Mouse (Mus musculus): Measurements from ENCODE around the gene Bbx. TPM values are rescaled to one million over a fixed set of nuclear protein-coding genes. Genes with fewer than 3 reads are reported as not detected.
A peak's percentile ranks its signal among the peaks of the same experiment; 100 is the strongest.

Gene Bbx
- polyA plus RNA-seq, 1 experiment from 2014 or later = 27.9 TPM

DNA sequence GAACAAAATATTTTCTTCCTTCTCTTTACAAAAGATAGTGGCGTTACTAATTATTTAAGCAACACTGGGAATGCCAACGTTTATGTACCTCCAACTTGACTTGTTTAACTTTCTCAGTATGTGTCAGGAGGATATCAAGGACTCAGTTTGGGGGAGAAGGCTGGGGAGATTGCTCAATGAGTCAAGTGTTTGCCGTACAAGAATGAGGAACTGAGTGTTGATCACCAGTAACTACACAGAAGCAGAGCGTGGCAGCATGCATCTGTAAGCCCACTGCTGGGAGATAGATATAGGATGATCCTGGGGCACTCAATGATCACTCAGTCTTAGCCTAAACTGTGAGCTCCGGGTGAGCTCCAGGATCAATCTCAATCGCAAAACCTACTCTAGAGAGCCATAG, 12.8 kb upstream of the Bbx start:
- Histone ChIP-seq H3K27ac (ENCODE audit: low read length) (no peak overlapping the region), H3K4me3 (ENCODE audit: low read length) (no peak overlapping the region), H3K4me1 (ENCODE audit: control insufficient read depth, insufficient read depth, low read length) (no peaks in the 10 kb centered on the region), H3K9ac (ENCODE audit: low read length) (no peak overlapping the region), H3K4me2 (ENCODE audit: low read depth, low read length) (no peak overlapping the region), H3K9me3 (replicated peaks; ENCODE audit: control insufficient read depth, low read length) (no peaks in the 10 kb centered on the region), H3K36me3 (ENCODE audit: control insufficient read depth, insufficient read depth) (no peaks in the 10 kb centered on the region), H3K27me3 (ENCODE audit: control insufficient read depth, insufficient read depth, low read length) (no peaks in the 10 kb centered on the region)
- no peak for ATAC-seq (replicated peaks; ENCODE audit: extremely low read depth, insufficient read depth, low FRiP score)
- 77% methylated on average over 6 of the region's 6 CpGs for WGBS

DNA sequence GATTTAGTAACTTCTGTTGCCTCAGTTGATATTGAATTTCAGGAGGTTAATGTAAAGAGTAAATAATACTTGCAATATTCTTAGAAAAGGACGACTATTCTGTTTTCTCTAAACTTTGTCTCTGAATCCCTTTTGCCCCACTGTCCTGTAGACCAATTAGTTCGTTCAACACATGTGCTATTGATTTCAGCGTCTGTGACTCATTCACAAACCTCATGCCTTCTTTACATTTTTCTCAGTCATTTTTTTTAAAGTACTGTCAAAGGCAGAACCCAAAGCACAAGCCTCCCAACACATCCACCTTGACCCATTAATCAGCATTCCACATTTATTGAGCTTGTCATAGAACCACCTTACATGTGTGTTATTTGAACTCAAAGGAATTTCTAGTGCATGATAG, 6.6 kb upstream of the Bbx start:
- Histone ChIP-seq H3K4me2 (ENCODE audit: low read depth, low read length) (no peak overlapping the region), H3K9ac (ENCODE audit: low read length) (no peak overlapping the region), H3K36me3 (ENCODE audit: control insufficient read depth, insufficient read depth) (no peaks in the 10 kb centered on the region), H3K27me3 (ENCODE audit: control insufficient read depth, insufficient read depth, low read length) (no peaks in the 10 kb centered on the region), H3K4me3 (ENCODE audit: low read length) (no peak overlapping the region), H3K4me1 (ENCODE audit: control insufficient read depth, insufficient read depth, low read length) (no peaks in the 10 kb centered on the region), H3K9me3 (replicated peaks; ENCODE audit: control insufficient read depth, low read length) (no peaks in the 10 kb centered on the region), H3K27ac (ENCODE audit: low read length) (no peak overlapping the region)
- ATAC-seq (replicated peaks; ENCODE audit: extremely low read depth, insufficient read depth, low FRiP score) = no peak
- 79% methylated on average over 3 of the region's 3 CpGs for WGBS

DNA sequence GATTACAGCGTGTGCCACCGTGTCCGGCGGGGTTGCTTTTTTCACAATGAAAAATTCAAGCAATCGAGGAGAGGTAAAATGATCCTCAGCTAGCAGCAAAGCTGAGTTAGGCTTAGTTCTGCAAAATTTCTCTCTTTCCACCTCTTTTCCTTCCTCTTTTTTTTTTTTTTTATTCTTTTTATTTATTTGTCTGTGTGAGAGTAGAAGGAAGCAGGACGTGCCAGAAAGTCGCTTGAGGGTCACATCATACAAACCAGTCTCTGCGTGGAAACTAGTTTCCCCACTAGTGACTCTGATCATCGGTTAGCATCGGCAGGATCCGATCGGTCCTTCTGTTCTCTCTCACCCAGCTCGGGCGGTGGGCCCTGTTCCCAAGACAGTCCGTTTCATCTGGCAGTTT, 5.6 kb upstream of the Bbx start:
- no peak for ATAC-seq (replicated peaks; ENCODE audit: extremely low read depth, insufficient read depth, low FRiP score)
- Histone ChIP-seq H3K27ac (ENCODE audit: low read length) (no peak overlapping the region), H3K36me3 (ENCODE audit: control insufficient read depth, insufficient read depth) (no peaks in the 10 kb centered on the region), H3K4me1 (ENCODE audit: control insufficient read depth, insufficient read depth, low read length) (0 out of 2 replicates have a peak, but pooled peaks cover 1% of the 10 kb centered on the region), H3K4me2 (ENCODE audit: low read depth, low read length) (no peak overlapping the region), H3K9ac (ENCODE audit: low read length) (no peak overlapping the region), H3K4me3 (ENCODE audit: low read length) (no peak overlapping the region), H3K27me3 (ENCODE audit: control insufficient read depth, insufficient read depth, low read length) (no peaks in the 10 kb centered on the region), H3K9me3 (replicated peaks; ENCODE audit: control insufficient read depth, low read length) (no peaks in the 10 kb centered on the region)
- 83% methylated on average over 15 of the region's 15 CpGs for WGBS

DNA sequence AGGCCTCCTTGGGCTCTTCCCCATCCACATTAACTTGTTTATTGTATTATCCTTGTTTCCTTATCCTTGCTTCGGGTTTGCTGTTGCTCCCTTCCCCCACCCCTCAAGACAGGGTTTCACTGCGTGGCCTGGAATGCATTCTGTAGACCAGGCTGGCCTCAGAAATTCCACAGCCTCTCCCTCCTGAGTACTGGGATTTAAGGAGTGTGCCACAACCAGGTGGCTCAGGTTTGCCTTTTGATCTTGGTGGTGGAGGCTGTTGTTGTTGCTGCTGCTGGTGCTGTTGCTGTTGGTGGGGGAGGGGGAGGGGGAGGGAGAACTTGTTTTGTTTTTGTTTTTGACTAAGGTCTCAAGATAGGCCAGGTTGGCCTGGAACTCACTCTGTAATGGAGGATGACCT, 5.1 kb upstream of the Bbx start:
- no peak for ATAC-seq (replicated peaks; ENCODE audit: extremely low read depth, insufficient read depth, low FRiP score)
- H3K36me3 ChIP-seq (ENCODE audit: control insufficient read depth, insufficient read depth) = no peaks in the 10 kb centered on the region
- H3K4me3 ChIP-seq (ENCODE audit: low read length) = no peak overlapping the region
- H3K4me2 ChIP-seq (ENCODE audit: low read depth, low read length) = no peak overlapping the region
- WGBS = 39% methylated on average over 2 of the region's 2 CpGs
- H3K4me1 ChIP-seq (ENCODE audit: control insufficient read depth, insufficient read depth, low read length) = 0 out of 2 replicates have a peak, but pooled peaks cover 3% of the 10 kb centered on the region
- no peaks in the 10 kb centered on the region for H3K9me3 ChIP-seq (replicated peaks; ENCODE audit: control insufficient read depth, low read length)
- no peak overlapping the region for H3K9ac ChIP-seq (ENCODE audit: low read length)
- no peak overlapping the region for H3K27ac ChIP-seq (ENCODE audit: low read length)
- no peaks in the 10 kb centered on the region for H3K27me3 ChIP-seq (ENCODE audit: control insufficient read depth, insufficient read depth, low read length)

DNA sequence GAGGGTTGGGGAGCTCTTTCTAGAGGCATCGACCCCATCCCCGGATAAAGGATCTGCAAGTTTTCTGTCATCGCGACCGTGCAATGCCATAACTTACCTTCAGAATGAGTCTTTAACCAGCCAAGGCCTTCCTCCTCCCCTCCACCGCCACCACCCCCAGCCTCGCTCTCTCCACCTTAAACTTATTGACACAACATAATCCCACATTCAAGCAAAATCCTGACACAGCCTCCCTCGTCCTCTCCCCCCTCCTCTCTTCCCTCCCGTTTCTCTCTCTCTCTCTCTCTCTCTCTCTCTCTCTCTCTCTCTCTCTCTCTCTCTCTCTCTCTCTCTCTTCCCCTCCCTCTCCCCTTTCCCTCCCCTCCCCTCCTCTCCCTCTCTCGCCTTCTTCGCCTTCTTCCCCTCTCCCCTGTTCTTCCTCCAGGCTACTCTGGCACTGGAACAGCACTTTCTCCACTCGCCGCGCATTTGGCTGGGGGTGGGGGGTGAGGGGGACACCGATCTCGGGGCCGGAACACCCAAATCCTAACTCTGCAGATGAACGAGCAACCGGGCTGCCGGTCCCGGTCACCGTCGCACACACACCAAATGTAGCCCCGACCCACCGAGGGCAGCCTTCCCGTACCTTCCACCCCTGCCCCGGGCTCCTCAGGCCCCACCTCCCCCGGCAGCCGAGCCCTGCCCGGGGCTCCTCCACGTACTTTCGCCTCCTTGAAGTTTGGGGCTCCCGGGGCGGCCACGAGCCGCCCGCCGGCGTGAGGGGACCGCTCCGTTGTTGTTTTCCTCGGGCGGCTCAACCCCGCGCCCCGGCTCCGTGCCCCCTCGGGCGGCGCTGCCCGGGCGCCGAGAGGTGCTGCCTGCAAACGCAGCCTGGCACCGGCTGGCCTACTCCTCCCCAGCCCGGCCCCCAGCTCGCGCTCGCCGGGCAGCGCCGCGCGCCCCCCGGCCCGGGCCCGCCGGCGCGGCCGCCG, 894 bp downstream of the Bbx start:
- Histone ChIP-seq H3K9me3 (replicated peaks; ENCODE audit: control insufficient read depth, low read length) (no peaks in the 10 kb centered on the region), H3K9ac (ENCODE audit: low read length) (peak overlapping the region; percentile 91), H3K4me2 (ENCODE audit: low read depth, low read length) (peak overlapping the region; percentile 96), H3K27ac (ENCODE audit: low read length) (peak overlapping the region; percentile 97), H3K36me3 (ENCODE audit: control insufficient read depth, insufficient read depth) (no peaks in the 10 kb centered on the region; the same call in 1 of the 2 replicates), H3K27me3 (ENCODE audit: control insufficient read depth, insufficient read depth, low read length) (no peaks in the 10 kb centered on the region), H3K4me1 (ENCODE audit: control insufficient read depth, insufficient read depth, low read length) (peaks cover 5% of the 10 kb centered on the region), H3K4me3 (ENCODE audit: low read length) (peak overlapping the region; percentile 74)
- under 1% methylated on average over 67 of the region's 72 CpGs for WGBS
- ATAC-seq (replicated peaks; ENCODE audit: extremely low read depth, insufficient read depth, low FRiP score) = peak; percentile 75

DNA sequence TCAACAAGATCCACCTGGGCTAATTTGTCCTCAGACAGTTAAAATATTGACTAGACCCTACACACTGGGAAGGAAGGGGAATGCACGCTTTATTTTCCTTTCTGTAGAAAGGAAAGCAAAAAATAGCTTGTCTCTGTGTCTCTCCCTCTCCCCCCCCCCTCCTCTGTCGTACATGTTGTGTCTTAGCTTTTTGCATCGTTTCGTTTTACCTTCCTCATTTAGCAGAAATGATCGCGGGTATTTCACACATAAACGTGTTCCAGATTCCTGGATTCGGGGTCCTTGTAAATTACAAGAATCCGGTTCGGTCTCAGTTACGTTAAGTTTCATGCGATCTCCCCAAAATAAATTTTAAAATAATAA, 1.7 kb downstream of the Bbx start:
- Histone ChIP-seq H3K4me2 (ENCODE audit: low read depth, low read length) (peak overlapping the region; percentile 96), H3K27me3 (ENCODE audit: control insufficient read depth, insufficient read depth, low read length) (no peaks in the 10 kb centered on the region), H3K27ac (ENCODE audit: low read length) (peak overlapping the region; percentile 50), H3K36me3 (ENCODE audit: control insufficient read depth, insufficient read depth) (no peaks in the 10 kb centered on the region; the same call in 1 of the 2 replicates), H3K9me3 (replicated peaks; ENCODE audit: control insufficient read depth, low read length) (no peaks in the 10 kb centered on the region), H3K4me3 (ENCODE audit: low read length) (peak overlapping the region; percentile 74), H3K9ac (ENCODE audit: low read length) (peak overlapping the region; percentile 91), H3K4me1 (ENCODE audit: control insufficient read depth, insufficient read depth, low read length) (peaks cover 5% of the 10 kb centered on the region)
- ATAC-seq (replicated peaks; ENCODE audit: extremely low read depth, insufficient read depth, low FRiP score) = no peak
- WGBS = under 1% methylated on average over 12 of the region's 12 CpGs

DNA sequence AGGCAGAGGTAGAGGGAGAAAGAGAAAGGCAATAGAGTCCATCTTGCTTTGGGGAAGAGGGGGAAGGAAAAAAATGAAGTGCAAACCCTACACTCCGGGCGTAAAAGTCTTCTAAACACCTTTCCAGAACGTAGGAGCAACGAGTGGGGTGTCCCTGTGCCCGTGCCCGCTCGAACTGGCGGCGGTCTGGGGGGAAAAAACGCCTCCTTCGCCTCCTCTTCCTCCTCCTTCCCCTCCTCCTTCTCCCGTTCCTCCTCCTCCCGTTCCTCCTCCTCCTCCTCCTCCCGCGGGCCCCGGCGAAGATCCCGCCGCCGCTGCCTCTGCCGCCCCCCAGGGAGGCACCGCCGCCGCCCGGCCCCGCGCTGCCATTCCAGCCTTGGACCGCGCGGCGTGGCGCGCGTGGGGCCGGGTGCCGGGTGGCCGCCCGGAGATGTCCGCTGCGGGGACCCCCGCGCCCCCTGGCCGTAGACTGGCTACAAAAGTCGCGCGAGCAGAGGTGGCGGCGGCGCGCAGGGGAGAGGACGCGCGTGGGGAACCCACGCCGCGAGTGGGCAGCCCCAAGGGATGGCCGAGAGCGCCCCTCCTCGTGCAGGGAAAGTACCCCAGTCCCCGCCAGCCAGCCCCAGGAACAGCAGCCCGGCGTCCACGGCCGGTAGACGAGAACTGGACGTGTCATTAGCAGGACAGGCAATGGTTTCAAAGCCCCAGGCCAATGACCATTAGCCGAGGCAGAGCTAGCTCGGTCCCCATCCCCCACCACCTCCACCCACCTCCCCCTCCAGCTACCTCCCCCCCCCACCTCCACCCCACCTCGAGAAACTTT, 2.3 kb downstream of the Bbx start:
- under 1% methylated on average over 69 of the region's 69 CpGs for WGBS
- no peaks in the 10 kb centered on the region for H3K9me3 ChIP-seq (replicated peaks; ENCODE audit: control insufficient read depth, low read length)
- H3K4me1 ChIP-seq (ENCODE audit: control insufficient read depth, insufficient read depth, low read length) = peaks cover 5% of the 10 kb centered on the region
- H3K4me2 ChIP-seq (ENCODE audit: low read depth, low read length) = peak overlapping the region; percentile 96
- no peaks in the 10 kb centered on the region for H3K27me3 ChIP-seq (ENCODE audit: control insufficient read depth, insufficient read depth, low read length)
- H3K9ac ChIP-seq (ENCODE audit: low read length) = peak overlapping the region; percentile 91
- H3K27ac ChIP-seq (ENCODE audit: low read length) = peak overlapping the region; percentile 50
- no peak for ATAC-seq (replicated peaks; ENCODE audit: extremely low read depth, insufficient read depth, low FRiP score)
- no peaks in the 10 kb centered on the region; the same call in 1 of the 2 replicates for H3K36me3 ChIP-seq (ENCODE audit: control insufficient read depth, insufficient read depth)
- peak overlapping the region; percentile 74 for H3K4me3 ChIP-seq (ENCODE audit: low read length)

DNA sequence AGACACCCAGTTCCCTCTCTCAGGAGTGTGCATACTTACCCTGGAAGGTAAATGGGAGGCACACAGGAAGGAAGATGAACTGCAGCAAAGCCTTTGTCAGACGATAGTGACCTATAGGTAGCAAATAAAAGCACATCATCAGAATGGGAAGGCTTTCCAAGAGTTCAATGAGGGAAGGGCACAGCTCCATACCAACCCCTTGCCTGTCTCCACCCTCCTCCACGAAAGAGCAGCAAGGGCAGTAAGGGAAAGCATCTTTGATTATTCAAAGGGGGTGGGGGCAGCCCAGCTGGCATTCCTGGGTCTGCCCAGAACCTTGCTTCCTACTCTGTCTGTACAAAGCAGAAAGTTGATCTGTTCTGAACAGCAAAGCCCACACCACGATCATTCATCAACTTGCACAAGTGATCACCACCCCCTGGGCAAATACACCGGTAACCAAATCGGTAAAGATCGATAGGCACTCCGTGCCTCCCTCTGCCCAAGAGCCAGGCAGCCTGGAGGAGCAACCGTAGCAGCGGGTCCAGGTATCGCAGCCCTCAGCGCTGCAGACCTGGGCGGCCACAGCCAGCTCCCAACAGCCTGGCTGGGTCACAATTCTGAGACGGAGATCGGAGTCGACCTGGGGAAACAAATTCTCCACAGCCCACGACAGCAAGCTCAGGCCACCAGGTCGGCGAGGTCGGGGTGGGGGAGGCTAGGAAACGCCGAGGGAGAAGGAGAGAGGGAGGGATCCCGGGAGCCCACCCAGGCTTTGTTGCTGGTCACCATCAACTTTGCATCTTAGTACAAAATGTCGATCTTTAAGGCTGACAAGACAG, 3.1 kb downstream of the Bbx start:
- no peak for ATAC-seq (replicated peaks; ENCODE audit: extremely low read depth, insufficient read depth, low FRiP score)
- H3K27ac ChIP-seq (ENCODE audit: low read length) = peak overlapping the region; percentile 1; the same call in 1 of the 2 replicates
- peak overlapping the region; percentile 96 for H3K4me2 ChIP-seq (ENCODE audit: low read depth, low read length)
- no peaks in the 10 kb centered on the region; the same call in 1 of the 2 replicates for H3K36me3 ChIP-seq (ENCODE audit: control insufficient read depth, insufficient read depth)
- WGBS = 8% methylated on average over 23 of the region's 23 CpGs
- peaks cover 5% of the 10 kb centered on the region for H3K4me1 ChIP-seq (ENCODE audit: control insufficient read depth, insufficient read depth, low read length)
- H3K27me3 ChIP-seq (ENCODE audit: control insufficient read depth, insufficient read depth, low read length) = no peaks in the 10 kb centered on the region
- H3K9me3 ChIP-seq (replicated peaks; ENCODE audit: control insufficient read depth, low read length) = no peaks in the 10 kb centered on the region
- peak overlapping the region; percentile 74 for H3K4me3 ChIP-seq (ENCODE audit: low read length)
- peak overlapping the region; percentile 91 for H3K9ac ChIP-seq (ENCODE audit: low read length)
